Mouse (Mus musculus): ENCODE data around the gene Rab5c. TPM values are rescaled to one million over a fixed set of nuclear protein-coding genes. Genes with fewer than 3 reads are reported as not detected.

Rab5c gene
- polyA plus RNA-seq, 2 experiments: 57.4 to 109 TPM

GRCm38 (mm10) chr11:100681826-100682225 is 56.2 kb downstream of the Rab5c start:
- H3K27me3 ChIP-seq (ENCODE audit: control insufficient read depth, insufficient read depth, low read length): no peaks in the 10 kb centered on the region; the same call in 1 of the 2 replicates
- no peak overlapping the region for H3K9ac ChIP-seq (replicated peaks)
- ATAC-seq (ENCODE audit: insufficient read depth): no peak
- H3K4me1 ChIP-seq (replicated peaks; ENCODE audit: control insufficient read depth in 2 of 2, insufficient read depth in 2 of 2, low read length in 1 of 2): no peaks in the 10 kb centered on the region
- H3K4me3 ChIP-seq (ENCODE audit: insufficient read depth in 1 of 2, low read depth in 2 of 2, low read length in 2 of 2): no peak overlapping the region
- DNase-seq (ENCODE audit: low read depth in 3 of 3, low spot score in 3 of 3): no peak
- no peak overlapping the region for H3K27ac ChIP-seq
- TF ChIP-seq CTCF (IDR thresholded peaks at IDR 0.05; ENCODE audit: low read depth): no peak
- TF ChIP-seq EP300 (IDR thresholded peaks at IDR 0.05; ENCODE audit: low read depth): no peak
- no peaks in the 10 kb centered on the region for H3K36me3 ChIP-seq (replicated peaks; ENCODE audit: control insufficient read depth, insufficient read depth, low read depth)
- no peak overlapping the region for H3K4me2 ChIP-seq (ENCODE audit: low read depth)
- 68% methylated on average over 5 of the region's 5 CpGs for WGBS (ENCODE audit: insufficient replicate concordance)
- H3K9me3 ChIP-seq (ENCODE audit: control insufficient read depth, low read length): no peaks in the 10 kb centered on the region

GRCm38 (mm10) chr11:100677810-100678209 is 60.2 kb downstream of the Rab5c start:
- no peak overlapping the region for H3K27ac ChIP-seq
- H3K36me3 ChIP-seq (replicated peaks; ENCODE audit: control insufficient read depth, insufficient read depth, low read depth): no peaks in the 10 kb centered on the region
- no peak overlapping the region for H3K9ac ChIP-seq (replicated peaks)
- no peak overlapping the region for H3K4me3 ChIP-seq (ENCODE audit: insufficient read depth in 1 of 2, low read depth in 2 of 2, low read length in 2 of 2)
- no peak for ATAC-seq (ENCODE audit: insufficient read depth)
- no peaks in the 10 kb centered on the region; the same call in none of the 2 replicates for H3K27me3 ChIP-seq (ENCODE audit: control insufficient read depth, insufficient read depth, low read length)
- H3K4me1 ChIP-seq (replicated peaks; ENCODE audit: control insufficient read depth in 2 of 2, insufficient read depth in 2 of 2, low read length in 1 of 2): no peaks in the 10 kb centered on the region
- H3K4me2 ChIP-seq (ENCODE audit: low read depth): no peak overlapping the region
- no peaks in the 10 kb centered on the region for H3K9me3 ChIP-seq (ENCODE audit: control insufficient read depth, low read length)
- DNase-seq (ENCODE audit: low read depth in 3 of 3, low spot score in 3 of 3): no peak
- TF ChIP-seq EP300 (IDR thresholded peaks at IDR 0.05; ENCODE audit: low read depth): no peak
- 41% methylated on average over 7 of the region's 7 CpGs for WGBS (ENCODE audit: insufficient replicate concordance)

- DNase-seq (ENCODE audit: low read depth in 3 of 3, low spot score in 3 of 3) (no peak), ATAC-seq (ENCODE audit: insufficient read depth) (no peak)
- H3K9ac ChIP-seq (replicated peaks): no peak overlapping the region
Observed at GRCm38 (mm10) chr11:100673169-100673568, 64.8 kb downstream of the Rab5c start.

GRCm38 (mm10) chr11:100671956-100672355 is 66.1 kb downstream of the Rab5c start:
- no peaks in the 10 kb centered on the region for H3K4me1 ChIP-seq (replicated peaks; ENCODE audit: control insufficient read depth in 2 of 2, insufficient read depth in 2 of 2, low read length in 1 of 2)
- DNase-seq (ENCODE audit: low read depth in 3 of 3, low spot score in 3 of 3): no peak
- H3K4me2 ChIP-seq (ENCODE audit: low read depth): no peak overlapping the region
- no peaks in the 10 kb centered on the region for H3K9me3 ChIP-seq (ENCODE audit: control insufficient read depth, low read length)
- no peak overlapping the region for H3K4me3 ChIP-seq (ENCODE audit: insufficient read depth in 1 of 2, low read depth in 2 of 2, low read length in 2 of 2)
- no peak for TF ChIP-seq EP300 (IDR thresholded peaks at IDR 0.05; ENCODE audit: low read depth)
- no peak for TF ChIP-seq CTCF (IDR thresholded peaks at IDR 0.05; ENCODE audit: low read depth)
- WGBS (ENCODE audit: insufficient replicate concordance): 39% methylated on average over 2 of the region's 2 CpGs
- no peaks in the 10 kb centered on the region for H3K36me3 ChIP-seq (replicated peaks; ENCODE audit: control insufficient read depth, insufficient read depth, low read depth)
- peaks cover 3% of the 10 kb centered on the region for H3K27me3 ChIP-seq (ENCODE audit: control insufficient read depth, insufficient read depth, low read length)
- H3K27ac ChIP-seq: no peak overlapping the region
- no peak for ATAC-seq (ENCODE audit: insufficient read depth)
- H3K9ac ChIP-seq (replicated peaks): no peak overlapping the region

More at GRCm38 (mm10) chr11:100673169-100673568, 64.8 kb downstream of the Rab5c start:
- peaks cover 3% of the 10 kb centered on the region for H3K27me3 ChIP-seq (ENCODE audit: control insufficient read depth, insufficient read depth, low read length)
- no peaks in the 10 kb centered on the region for H3K36me3 ChIP-seq (replicated peaks; ENCODE audit: control insufficient read depth, insufficient read depth, low read depth)
- no peaks in the 10 kb centered on the region for H3K4me1 ChIP-seq (replicated peaks; ENCODE audit: control insufficient read depth in 2 of 2, insufficient read depth in 2 of 2, low read length in 1 of 2)
- H3K9me3 ChIP-seq (ENCODE audit: control insufficient read depth, low read length): no peaks in the 10 kb centered on the region
- H3K4me3 ChIP-seq (ENCODE audit: insufficient read depth in 1 of 2, low read depth in 2 of 2, low read length in 2 of 2): no peak overlapping the region
- 12% methylated on average over 23 of the region's 23 CpGs for WGBS (ENCODE audit: insufficient replicate concordance)
- TF ChIP-seq CTCF (IDR thresholded peaks at IDR 0.05; ENCODE audit: low read depth) (no peak), EP300 (IDR thresholded peaks at IDR 0.05; ENCODE audit: low read depth) (no peak)
- H3K27ac ChIP-seq: no peak overlapping the region
- no peak overlapping the region for H3K4me2 ChIP-seq (ENCODE audit: low read depth)

GRCm38 (mm10) chr11:100671049-100671448 is 67.0 kb downstream of the Rab5c start:
- ATAC-seq (ENCODE audit: insufficient read depth) (no peak), DNase-seq (ENCODE audit: low read depth in 3 of 3, low spot score in 3 of 3) (no peak)
- WGBS (ENCODE audit: insufficient replicate concordance): 79% methylated on average over 1 of the region's 1 CpGs

More at GRCm38 (mm10) chr11:100671049-100671448, 67.0 kb downstream of the Rab5c start:
- Histone ChIP-seq H3K36me3 (replicated peaks; ENCODE audit: control insufficient read depth, insufficient read depth, low read depth) (no peaks in the 10 kb centered on the region), H3K4me1 (replicated peaks; ENCODE audit: control insufficient read depth in 2 of 2, insufficient read depth in 2 of 2, low read length in 1 of 2) (no peaks in the 10 kb centered on the region), H3K9ac (replicated peaks) (no peak overlapping the region), H3K9me3 (ENCODE audit: control insufficient read depth, low read length) (no peaks in the 10 kb centered on the region), H3K27me3 (ENCODE audit: control insufficient read depth, insufficient read depth, low read length) (peaks cover 3% of the 10 kb centered on the region), H3K27ac (no peak overlapping the region), H3K4me2 (ENCODE audit: low read depth) (no peak overlapping the region), H3K4me3 (ENCODE audit: insufficient read depth in 1 of 2, low read depth in 2 of 2, low read length in 2 of 2) (no peak overlapping the region)
- TF ChIP-seq CTCF (IDR thresholded peaks at IDR 0.05; ENCODE audit: low read depth): no peak
- no peak for TF ChIP-seq EP300 (IDR thresholded peaks at IDR 0.05; ENCODE audit: low read depth)

Other genes with a start within 250 kb of the Rab5c start
- gene Acly, start 210.2 kb downstream of the Rab5c start, polyA plus RNA-seq (2012; rRNA removed): 35.5 and 45.9 TPM in 2 replicates
- gene Acly, start 210.2 kb downstream of the Rab5c start, polyA plus RNA-seq (2014; fragmentation: Nextera tagmentation; extraction: Ambion mirVana): 68.2 and 76.7 TPM in 2 replicates
- gene Ttc25, start 192.6 kb downstream of the Rab5c start, polyA plus RNA-seq (2012; rRNA removed): 0.01 and 0.03 TPM in 2 replicates
- 0.13 and 0.19 TPM in 2 replicates for gene Ttc25, start 192.6 kb downstream of the Rab5c start, polyA plus RNA-seq (2014; fragmentation: Nextera tagmentation; extraction: Ambion mirVana)
- 5.2 and 6.3 TPM in 2 replicates for gene Cnp, start 163.3 kb downstream of the Rab5c start, polyA plus RNA-seq (2012; rRNA removed)
- 10.0 and 12.0 TPM in 2 replicates for gene Cnp, start 163.3 kb downstream of the Rab5c start, polyA plus RNA-seq (2014; fragmentation: Nextera tagmentation; extraction: Ambion mirVana)
- 15.0 and 15.5 TPM in 2 replicates for gene Nkiras2, start 119.0 kb downstream of the Rab5c start, polyA plus RNA-seq (2012; rRNA removed)
- gene Nkiras2, start 119.0 kb downstream of the Rab5c start, polyA plus RNA-seq (2014; fragmentation: Nextera tagmentation; extraction: Ambion mirVana): 16.8 and 17.0 TPM in 2 replicates
- 40.6 and 61.7 TPM in 2 replicates for gene Dnajc7, start 118.0 kb downstream of the Rab5c start, polyA plus RNA-seq (2012; rRNA removed)
- 13.4 and 15.1 TPM in 2 replicates for gene Dnajc7, start 118.0 kb downstream of the Rab5c start, polyA plus RNA-seq (2014; fragmentation: Nextera tagmentation; extraction: Ambion mirVana)
- not detected in 2 replicates for gene Zfp385c, start 45.8 kb downstream of the Rab5c start, polyA plus RNA-seq (2012; rRNA removed)
- not detected in 2 replicates for gene Zfp385c, start 45.8 kb downstream of the Rab5c start, polyA plus RNA-seq (2014; fragmentation: Nextera tagmentation; extraction: Ambion mirVana)
- 1.5 and 1.6 TPM in 2 replicates for gene Dhx58, start 33.9 kb downstream of the Rab5c start, polyA plus RNA-seq (2012; rRNA removed)
- gene Dhx58, start 33.9 kb downstream of the Rab5c start, polyA plus RNA-seq (2014; fragmentation: Nextera tagmentation; extraction: Ambion mirVana): 1.3 and 1.7 TPM in 2 replicates
- gene Kat2a, start 25.8 kb downstream of the Rab5c start, polyA plus RNA-seq (2012; rRNA removed): 13.0 and 13.8 TPM in 2 replicates
- 12.7 and 14.6 TPM in 2 replicates for gene Kat2a, start 25.8 kb downstream of the Rab5c start, polyA plus RNA-seq (2014; fragmentation: Nextera tagmentation; extraction: Ambion mirVana)
- not detected in 2 replicates for gene Hspb9, start 24.4 kb downstream of the Rab5c start, polyA plus RNA-seq (2012; rRNA removed)
- 0.14 TPM in 1 of 2 replicates, not detected in the other for gene Hspb9, start 24.4 kb downstream of the Rab5c start, polyA plus RNA-seq (2014; fragmentation: Nextera tagmentation; extraction: Ambion mirVana)
- 0.02 TPM in 1 of 2 replicates, not detected in the other for gene Kcnh4, start 21.7 kb upstream of the Rab5c start, polyA plus RNA-seq (2012; rRNA removed)
- gene Kcnh4, start 21.7 kb upstream of the Rab5c start, polyA plus RNA-seq (2014; fragmentation: Nextera tagmentation; extraction: Ambion mirVana): not detected in 2 replicates
- not detected in 2 replicates for gene Hcrt, start 24.7 kb upstream of the Rab5c start, polyA plus RNA-seq (2012; rRNA removed)
- gene Hcrt, start 24.7 kb upstream of the Rab5c start, polyA plus RNA-seq (2014; fragmentation: Nextera tagmentation; extraction: Ambion mirVana): not detected in 2 replicates
- gene Ghdc, start 32.7 kb upstream of the Rab5c start, polyA plus RNA-seq (2012; rRNA removed): 2.2 and 2.3 TPM in 2 replicates
- 0.76 and 0.77 TPM in 2 replicates for gene Ghdc, start 32.7 kb upstream of the Rab5c start, polyA plus RNA-seq (2014; fragmentation: Nextera tagmentation; extraction: Ambion mirVana)
- gene Stat5b, start 112.5 kb upstream of the Rab5c start, polyA plus RNA-seq (2012; rRNA removed): 10.6 and 12.4 TPM in 2 replicates
- gene Stat5b, start 112.5 kb upstream of the Rab5c start, polyA plus RNA-seq (2014; fragmentation: Nextera tagmentation; extraction: Ambion mirVana): 16.4 and 19.3 TPM in 2 replicates
- 7.8 and 8.5 TPM in 2 replicates for gene Stat5a, start 121.1 kb upstream of the Rab5c start, polyA plus RNA-seq (2012; rRNA removed)
- gene Stat5a, start 121.1 kb upstream of the Rab5c start, polyA plus RNA-seq (2014; fragmentation: Nextera tagmentation; extraction: Ambion mirVana): 7.2 and 8.6 TPM in 2 replicates
- gene Stat3, start 201.3 kb upstream of the Rab5c start, polyA plus RNA-seq (2012; rRNA removed): 15.0 and 17.7 TPM in 2 replicates
- gene Stat3, start 201.3 kb upstream of the Rab5c start, polyA plus RNA-seq (2014; fragmentation: Nextera tagmentation; extraction: Ambion mirVana): 27.2 and 27.4 TPM in 2 replicates
- 5.0 and 7.0 TPM in 2 replicates for gene Cavin1, start 232.7 kb upstream of the Rab5c start, polyA plus RNA-seq (2012; rRNA removed)
- gene Cavin1, start 232.7 kb upstream of the Rab5c start, polyA plus RNA-seq (2014; fragmentation: Nextera tagmentation; extraction: Ambion mirVana): 8.1 and 8.7 TPM in 2 replicates

Measured in liver, embryonic 14.5 days (tissue).